Mouse (Mus musculus): ENCODE measurements at regions not wholly inside any gene's neighbourhood (a gene's known extent, or its start where the extent isn't known, plus 50 kb on each side); places are given as distances from the start of the nearest gene placed in this dataset.
"Not testable (repeated sequence)": the region's sequence is repeated elsewhere in the genome, so short reads cannot be mapped to it uniquely, and the experiment has no call there.

GRCm38 (mm10) chr14:120803191-120803590 lies 107.8 kb upstream of the Ipo5 start:
- no peak for TF ChIP-seq POLR2A (IDR thresholded peaks at IDR 0.05; ENCODE audit: borderline replicate concordance, extremely low read depth, insufficient read depth, insufficient read length)
- no peak for DNase-seq (ENCODE audit: low spot score)
- no peak overlapping the region for H3K9ac ChIP-seq (ENCODE audit: low read depth, low read length, severe bottlenecking)
- WGBS, result 79% methylated on average over 6 of the region's 6 CpGs
- no peaks in the 10 kb centered on the region for H3K9me3 ChIP-seq (ENCODE audit: control insufficient read depth, low read length)
- H3K4me3 ChIP-seq (replicated peaks; ENCODE audit: low read length), result no peak overlapping the region
- no peak overlapping the region for H3K4me2 ChIP-seq (replicated peaks; ENCODE audit: low read depth, low read length, severe bottlenecking)
- H3K27ac ChIP-seq (replicated peaks; ENCODE audit: low read depth, low read length), result no peak overlapping the region
- H3K27me3 ChIP-seq (ENCODE audit: control insufficient read depth, insufficient read depth, low read length), result no peaks in the 10 kb centered on the region
- no peaks in the 10 kb centered on the region; the same call in 1 of the 2 replicates for H3K4me1 ChIP-seq (ENCODE audit: control insufficient read depth, insufficient read depth, low read length)
- no peak for ATAC-seq (ENCODE audit: low FRiP score, low read depth)
- H3K36me3 ChIP-seq (ENCODE audit: control insufficient read depth, insufficient read depth, low read length), result no peaks in the 10 kb centered on the region

- no peaks in the 10 kb centered on the region for H3K27me3 ChIP-seq (ENCODE audit: control insufficient read depth, insufficient read depth, low read length)
- H3K4me3 ChIP-seq (replicated peaks; ENCODE audit: low read length), result no peak overlapping the region
- no peaks in the 10 kb centered on the region for H3K36me3 ChIP-seq (ENCODE audit: control insufficient read depth, insufficient read depth, low read length)
- H3K9me3 ChIP-seq (ENCODE audit: control insufficient read depth, low read length), result no peaks in the 10 kb centered on the region
- H3K4me2 ChIP-seq (replicated peaks; ENCODE audit: low read depth, low read length, severe bottlenecking), result no peak overlapping the region
- ATAC-seq (ENCODE audit: low FRiP score, low read depth) (no peak), DNase-seq (ENCODE audit: low spot score) (no peak)
- TF ChIP-seq POLR2A (IDR thresholded peaks at IDR 0.05; ENCODE audit: borderline replicate concordance, extremely low read depth, insufficient read depth, insufficient read length), result no peak
- 20% methylated on average over 12 of the region's 12 CpGs for WGBS
- no peak overlapping the region for H3K9ac ChIP-seq (ENCODE audit: low read depth, low read length, severe bottlenecking)
- no peak overlapping the region for H3K27ac ChIP-seq (replicated peaks; ENCODE audit: low read depth, low read length)
- no peaks in the 10 kb centered on the region; the same call in 1 of the 2 replicates for H3K4me1 ChIP-seq (ENCODE audit: control insufficient read depth, insufficient read depth, low read length)
These were observed 107.3 kb upstream of the Ipo5 start for GRCm38 (mm10) chr14:120803739-120804138.

- Histone ChIP-seq H3K36me3 (ENCODE audit: control insufficient read depth, insufficient read depth, low read length) (no peaks in the 10 kb centered on the region), H3K9ac (ENCODE audit: low read depth, low read length, severe bottlenecking) (no peak overlapping the region), H3K27ac (replicated peaks; ENCODE audit: low read depth, low read length) (no peak overlapping the region), H3K4me1 (ENCODE audit: control insufficient read depth, insufficient read depth, low read length) (no peaks in the 10 kb centered on the region; the same call in 1 of the 2 replicates), H3K9me3 (ENCODE audit: control insufficient read depth, low read length) (no peaks in the 10 kb centered on the region), H3K27me3 (ENCODE audit: control insufficient read depth, insufficient read depth, low read length) (no peaks in the 10 kb centered on the region), H3K4me3 (replicated peaks; ENCODE audit: low read length) (no peak overlapping the region), H3K4me2 (replicated peaks; ENCODE audit: low read depth, low read length, severe bottlenecking) (no peak overlapping the region)
- TF ChIP-seq POLR2A (IDR thresholded peaks at IDR 0.05; ENCODE audit: borderline replicate concordance, extremely low read depth, insufficient read depth, insufficient read length), result no peak
- 32% methylated on average over 7 of the region's 7 CpGs for WGBS
- DNase-seq (ENCODE audit: low spot score), result no peak
- no peak for ATAC-seq (ENCODE audit: low FRiP score, low read depth)
These were observed 106.7 kb upstream of the Ipo5 start for GRCm38 (mm10) chr14:120804183-120804848.

GRCm38 (mm10) chr14:120805137-120805536 lies 105.9 kb upstream of the Ipo5 start:
- Histone ChIP-seq H3K36me3 (ENCODE audit: control insufficient read depth, insufficient read depth, low read length) (no peaks in the 10 kb centered on the region), H3K4me3 (replicated peaks; ENCODE audit: low read length) (no peak overlapping the region), H3K4me2 (replicated peaks; ENCODE audit: low read depth, low read length, severe bottlenecking) (no peak overlapping the region), H3K27me3 (ENCODE audit: control insufficient read depth, insufficient read depth, low read length) (no peaks in the 10 kb centered on the region), H3K27ac (replicated peaks; ENCODE audit: low read depth, low read length) (no peak overlapping the region), H3K4me1 (ENCODE audit: control insufficient read depth, insufficient read depth, low read length) (no peaks in the 10 kb centered on the region; the same call in 1 of the 2 replicates), H3K9me3 (ENCODE audit: control insufficient read depth, low read length) (no peaks in the 10 kb centered on the region), H3K9ac (ENCODE audit: low read depth, low read length, severe bottlenecking) (no peak overlapping the region)
- ATAC-seq (ENCODE audit: low FRiP score, low read depth), result no peak
- no peak for TF ChIP-seq POLR2A (IDR thresholded peaks at IDR 0.05; ENCODE audit: borderline replicate concordance, extremely low read depth, insufficient read depth, insufficient read length)
- no peak for DNase-seq (ENCODE audit: low spot score)
- 39% methylated on average over 6 of the region's 6 CpGs for WGBS

- not testable (repeated sequence) for H3K9me3 ChIP-seq (ENCODE audit: control insufficient read depth, low read length); H3K4me3 ChIP-seq (replicated peaks; ENCODE audit: low read length); H3K4me2 ChIP-seq (replicated peaks; ENCODE audit: low read depth, low read length, severe bottlenecking); H3K27ac ChIP-seq (replicated peaks; ENCODE audit: low read depth, low read length); H3K9ac ChIP-seq (ENCODE audit: low read depth, low read length, severe bottlenecking); H3K4me1 ChIP-seq (ENCODE audit: control insufficient read depth, insufficient read depth, low read length); H3K27me3 ChIP-seq (ENCODE audit: control insufficient read depth, insufficient read depth, low read length); H3K36me3 ChIP-seq (ENCODE audit: control insufficient read depth, insufficient read depth, low read length); DNase-seq (ENCODE audit: low spot score)
- 45% methylated on average over 12 of the region's 12 CpGs for WGBS
- ATAC-seq (ENCODE audit: low FRiP score, low read depth), result peak; percentile 19; the same call in 1 of the 2 replicates
These were observed 105.0 kb upstream of the Ipo5 start for GRCm38 (mm10) chr14:120805816-120806552.
